Mouse (Mus musculus): Measurements from ENCODE around the gene Gse1. TPM values are rescaled to one million over a fixed set of nuclear protein-coding genes. Genes with fewer than 3 reads are reported as not detected.

The Gse1 gene
- total RNA-seq, 2 experiments from 2014 or later, result 105 to 134 TPM

DNA sequence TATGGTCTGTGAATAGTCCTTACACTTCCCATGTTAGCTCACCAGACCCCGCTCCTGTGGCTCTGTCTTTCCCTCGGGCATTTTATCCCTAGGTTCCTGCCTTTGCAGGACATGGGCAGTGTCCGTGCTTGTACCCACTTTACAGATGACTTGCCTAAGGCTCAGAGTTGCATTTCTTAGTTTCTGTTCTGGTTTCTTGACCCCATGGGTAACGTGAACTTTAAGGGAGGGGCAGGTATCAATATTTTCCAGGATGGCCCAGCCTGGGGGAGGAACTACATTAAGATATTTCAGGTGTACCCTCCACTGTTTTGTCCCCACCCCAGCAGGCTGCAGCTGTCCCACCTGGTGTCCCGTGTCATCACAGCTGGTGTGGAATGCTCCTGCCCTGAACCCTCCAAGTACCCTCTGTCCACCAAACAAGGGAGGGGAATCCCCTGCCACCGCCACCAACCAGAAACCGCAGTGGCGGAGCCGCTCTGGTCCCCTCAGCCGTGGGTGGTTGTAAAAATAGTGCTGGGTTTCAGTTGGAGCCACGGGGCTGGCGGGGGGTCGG lies 36.2 kb downstream of the Gse1 start:
- no peak for ATAC-seq (replicated peaks; ENCODE audit: low FRiP score, poor library complexity, severe bottlenecking)

GRCm38 (mm10) chr8:120264944-120265453 lies 36.7 kb downstream of the Gse1 start:
- ATAC-seq (replicated peaks; ENCODE audit: low FRiP score, poor library complexity, severe bottlenecking), result no peak

GRCm38 (mm10) chr8:120265471-120265870 lies 37.2 kb downstream of the Gse1 start:
- no peak for ATAC-seq (replicated peaks; ENCODE audit: low FRiP score, poor library complexity, severe bottlenecking)

- ATAC-seq (replicated peaks; ENCODE audit: low FRiP score, poor library complexity, severe bottlenecking), result no peak
These were observed 40.3 kb downstream of the Gse1 start for GRCm38 (mm10) chr8:120268541-120268980.

- ATAC-seq (replicated peaks; ENCODE audit: low FRiP score, poor library complexity, severe bottlenecking), result no peak
These were observed 42.2 kb downstream of the Gse1 start for GRCm38 (mm10) chr8:120270449-120270848.

- ATAC-seq (replicated peaks; ENCODE audit: low FRiP score, poor library complexity, severe bottlenecking), result no peak
These were observed 45.2 kb downstream of the Gse1 start for GRCm38 (mm10) chr8:120273430-120273829.

GRCm38 (mm10) chr8:120276051-120276890 lies 48.0 kb downstream of the Gse1 start:
- ATAC-seq (replicated peaks; ENCODE audit: low FRiP score, poor library complexity, severe bottlenecking), result peak; percentile 82

GRCm38 (mm10) chr8:120276891-120277426 lies 48.7 kb downstream of the Gse1 start:
- no peak for ATAC-seq (replicated peaks; ENCODE audit: low FRiP score, poor library complexity, severe bottlenecking)

DNA sequence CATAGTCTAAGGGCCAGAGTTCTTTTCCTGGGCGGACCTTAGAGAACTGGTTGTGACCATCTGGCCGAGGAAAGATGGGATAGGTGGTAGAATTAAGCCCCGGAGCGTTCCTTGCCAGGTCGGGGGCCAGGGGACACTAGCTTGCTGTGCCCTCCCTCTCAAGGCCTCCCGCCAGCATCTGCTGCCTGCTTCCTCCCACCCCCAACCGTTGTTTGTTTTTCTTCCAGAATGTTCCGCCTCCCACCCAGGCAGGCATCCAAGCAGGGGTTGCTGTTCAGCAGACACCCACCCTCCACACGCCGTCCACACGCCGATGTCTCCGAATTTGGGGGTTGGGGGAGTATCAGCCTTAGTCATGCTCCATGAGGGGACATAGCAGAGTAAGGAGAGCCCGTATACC lies 49.8 kb downstream of the Gse1 start:
- ATAC-seq (replicated peaks; ENCODE audit: low FRiP score, poor library complexity, severe bottlenecking), result no peak

DNA sequence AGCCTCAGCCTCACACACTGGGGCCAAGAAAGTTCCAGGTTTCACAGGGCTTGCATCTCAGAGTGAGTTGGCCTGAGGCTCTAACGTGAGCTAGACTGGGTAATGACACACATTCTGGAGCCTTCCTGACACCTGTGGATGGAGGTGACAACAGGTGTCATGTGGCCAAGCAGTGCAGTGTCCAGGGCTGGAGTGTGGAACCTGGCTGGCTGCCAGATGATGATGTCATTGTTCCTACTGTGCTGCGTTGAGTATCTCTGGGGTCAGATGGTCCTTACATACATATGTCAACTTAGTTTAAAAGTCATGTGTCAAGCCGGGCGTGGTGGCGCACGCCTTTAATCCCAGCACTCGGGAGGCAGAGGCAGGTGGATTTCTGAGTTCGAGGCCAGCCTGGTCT lies 51.2 kb downstream of the Gse1 start:
- ATAC-seq (replicated peaks; ENCODE audit: low FRiP score, poor library complexity, severe bottlenecking), result no peak

DNA sequence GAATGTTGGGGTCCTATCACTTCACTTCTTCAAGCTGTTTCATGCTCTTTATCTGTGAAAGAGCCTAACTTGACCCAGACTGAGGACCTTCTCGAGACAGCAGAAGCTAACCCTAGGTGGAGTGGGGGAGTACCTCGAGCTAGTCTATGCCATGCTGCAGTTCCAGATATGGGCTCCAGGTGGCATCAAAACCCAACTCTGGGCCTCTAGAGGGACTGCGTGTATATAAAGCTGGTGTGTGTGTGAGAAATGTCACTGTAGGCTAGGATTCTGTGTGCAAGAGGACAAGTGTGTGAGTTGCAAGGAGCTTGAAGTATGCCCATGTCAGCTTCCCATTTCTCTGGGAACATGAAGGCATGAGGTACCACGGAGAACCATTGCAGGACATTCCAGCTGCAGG lies 53.2 kb downstream of the Gse1 start:
- ATAC-seq (replicated peaks; ENCODE audit: low FRiP score, poor library complexity, severe bottlenecking), result peak; percentile 69

GRCm38 (mm10) chr8:120282465-120282864 lies 54.2 kb downstream of the Gse1 start:
- no peak for ATAC-seq (replicated peaks; ENCODE audit: low FRiP score, poor library complexity, severe bottlenecking)

GRCm38 (mm10) chr8:120284265-120284664 lies 56.0 kb downstream of the Gse1 start:
- ATAC-seq (replicated peaks; ENCODE audit: low FRiP score, poor library complexity, severe bottlenecking), result no peak

DNA sequence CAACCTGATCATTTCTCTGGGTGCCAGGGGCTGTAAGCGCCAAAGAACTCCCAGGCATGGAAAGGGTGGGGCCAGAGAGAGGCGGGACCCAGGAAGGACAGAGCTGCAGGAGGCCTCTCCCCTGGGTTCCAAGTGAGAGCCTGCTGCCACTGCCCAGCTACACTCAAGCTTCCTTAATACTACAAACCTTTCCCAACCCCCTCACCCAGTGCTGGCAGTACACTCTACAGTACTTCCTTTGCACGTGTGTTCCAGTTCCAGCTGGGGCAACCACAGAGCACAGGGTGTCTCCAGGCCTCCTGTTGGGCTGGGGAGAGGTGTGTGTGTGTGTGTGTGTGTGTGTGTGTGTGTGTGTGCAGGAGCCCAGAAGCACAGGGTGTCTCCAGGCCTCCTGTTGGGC lies 56.8 kb downstream of the Gse1 start:
- peak; percentile 11; the same call in 1 of the 2 replicates for ATAC-seq (replicated peaks; ENCODE audit: low FRiP score, poor library complexity, severe bottlenecking)

- no peak for ATAC-seq (replicated peaks; ENCODE audit: low FRiP score, poor library complexity, severe bottlenecking)
These were observed 57.6 kb downstream of the Gse1 start for GRCm38 (mm10) chr8:120285878-120286277.

DNA sequence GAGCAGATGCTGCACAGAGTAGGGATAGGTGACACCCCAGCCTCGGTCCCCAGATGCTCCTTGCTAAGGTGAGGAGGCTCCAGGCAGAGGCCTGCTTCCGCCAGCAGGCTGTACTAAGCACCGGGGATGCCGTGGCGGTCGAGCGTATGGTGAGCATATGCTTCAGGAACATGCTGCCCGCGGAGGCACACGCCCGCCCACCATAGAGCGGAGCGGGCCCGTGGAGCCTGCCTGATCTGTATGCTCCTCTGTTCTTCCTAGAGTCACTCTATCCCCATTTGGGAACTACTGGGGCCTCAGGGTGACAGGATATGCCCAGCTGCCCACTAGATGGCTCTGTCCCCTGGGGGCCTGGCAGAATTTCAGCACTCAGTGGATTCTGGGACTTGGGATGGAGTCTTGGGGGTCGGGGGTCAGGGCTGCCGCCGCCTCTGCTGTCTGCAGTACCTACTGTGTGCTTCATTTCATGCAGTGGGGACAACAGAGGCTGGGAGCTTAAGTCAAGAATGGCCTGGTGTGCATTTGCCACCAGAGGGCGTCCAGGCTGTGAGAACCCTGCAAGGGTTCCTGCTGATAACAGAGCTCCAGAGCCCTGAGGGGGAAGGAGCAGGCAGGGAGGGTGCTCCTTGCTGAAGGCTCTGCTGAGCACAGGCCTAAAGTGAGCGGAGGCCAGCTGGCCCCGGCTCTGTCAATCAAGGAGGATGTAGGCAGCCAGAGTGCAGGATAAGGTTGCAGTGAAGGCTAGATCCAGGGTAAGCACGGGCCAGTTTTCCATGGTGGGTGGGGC lies 60.1 kb downstream of the Gse1 start:
- ATAC-seq (replicated peaks; ENCODE audit: low FRiP score, poor library complexity, severe bottlenecking), result peak; percentile 74

- no peak for ATAC-seq (replicated peaks; ENCODE audit: low FRiP score, poor library complexity, severe bottlenecking)
These were observed 60.9 kb downstream of the Gse1 start for GRCm38 (mm10) chr8:120289191-120289590.

- no peak for ATAC-seq (replicated peaks; ENCODE audit: low FRiP score, poor library complexity, severe bottlenecking)
These were observed 61.5 kb downstream of the Gse1 start for GRCm38 (mm10) chr8:120289698-120290181.

DNA sequence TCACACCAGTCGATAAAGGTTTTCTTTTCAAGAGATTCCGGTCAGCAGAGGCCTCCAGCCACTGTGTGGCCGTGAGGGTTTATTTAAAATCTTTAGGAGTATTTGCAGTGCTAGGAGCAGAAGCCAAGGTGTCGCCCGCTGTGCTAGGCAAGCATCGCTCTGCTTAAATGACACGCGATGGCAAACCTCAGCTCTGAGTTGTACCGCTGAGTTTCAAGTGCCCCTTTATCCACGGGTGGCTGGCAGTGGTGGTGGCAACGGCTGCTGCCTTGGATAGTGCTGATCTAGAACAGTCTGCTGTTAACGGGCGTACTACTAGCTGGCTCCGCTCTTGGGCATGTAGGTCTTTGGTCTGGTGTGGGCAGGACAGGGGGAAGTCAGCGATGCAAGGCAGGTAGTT lies 62.4 kb downstream of the Gse1 start:
- ATAC-seq (replicated peaks; ENCODE audit: low FRiP score, poor library complexity, severe bottlenecking), result no peak

- ATAC-seq (replicated peaks; ENCODE audit: low FRiP score, poor library complexity, severe bottlenecking), result no peak
These were observed 63.4 kb downstream of the Gse1 start for GRCm38 (mm10) chr8:120291650-120292049.

Measured in erythroid progenitor cell, adult 5-6 weeks (primary cell).